Mouse (Mus musculus): ENCODE results near the gene Rfx1. TPM values are rescaled to one million over a fixed set of nuclear protein-coding genes. Genes with fewer than 3 reads are reported as not detected.
A peak's percentile ranks its signal among the peaks of the same experiment; 100 is the strongest.

Gene Rfx1
- 11.0 and 11.5 TPM in 2 replicates for polyA plus RNA-seq (2014; fragmentation: Nextera tagmentation; extraction: Ambion mirVana)

- Histone ChIP-seq H3K9ac (peak within 1 kb of the TSS; percentile 86), H3K9me3 (ENCODE audit: control insufficient read depth, low read length) (no peaks in the 10 kb centered on the region), H3K4me3 (replicated peaks; ENCODE audit: low read length) (peak within 1 kb of the TSS; percentile 92), H3K4me2 (replicated peaks) (peak within 1 kb of the TSS; percentile 77), H3K27me3 (ENCODE audit: control insufficient read depth, insufficient read depth, low read length) (no peaks in the 10 kb centered on the region), H3K36me3 (replicated peaks; ENCODE audit: control insufficient read depth, insufficient read depth) (no peaks in the 10 kb centered on the region), H3K27ac (peak within 1 kb of the TSS; percentile 98), H3K4me1 (replicated peaks; ENCODE audit: control insufficient read depth, insufficient read depth, low read length) (peaks cover 20% of the 10 kb centered on the region)
- WGBS = under 1% methylated on average over 51 of the region's 51 CpGs
- DNase-seq (ENCODE audit: low spot score) (peak; percentile 98), ATAC-seq (ENCODE audit: low FRiP score) (peak; percentile 98)
Measured at GRCm38 (mm10) chr8:84066291-84066930, at the start of gene Rfx1. Rfx1 (plus strand) TSS chr8:84066834.

GRCm38 (mm10) chr8:84019738-84020137 is 46.9 kb upstream of the Rfx1 start:
- Histone ChIP-seq H3K4me1 (replicated peaks; ENCODE audit: control insufficient read depth, insufficient read depth, low read length) (no peaks in the 10 kb centered on the region), H3K4me2 (replicated peaks) (no peak overlapping the region), H3K9me3 (ENCODE audit: control insufficient read depth, low read length) (no peaks in the 10 kb centered on the region), H3K27me3 (ENCODE audit: control insufficient read depth, insufficient read depth, low read length) (peaks cover 13% of the 10 kb centered on the region), H3K27ac (no peak overlapping the region), H3K4me3 (replicated peaks; ENCODE audit: low read length) (no peak overlapping the region), H3K36me3 (replicated peaks; ENCODE audit: control insufficient read depth, insufficient read depth) (no peaks in the 10 kb centered on the region), H3K9ac (no peak overlapping the region)
- 89% methylated on average over 9 of the region's 9 CpGs for WGBS
- ATAC-seq (ENCODE audit: low FRiP score) (no peak), DNase-seq (ENCODE audit: low spot score) (no peak)

GRCm38 (mm10) chr8:84021096-84021495 is 45.5 kb upstream of the Rfx1 start, which contains the start of gene Palm3:
Palm3 (plus strand) TSS chr8:84021471.
- Histone ChIP-seq H3K9ac (no peak within 1 kb of the TSS), H3K4me1 (replicated peaks; ENCODE audit: control insufficient read depth, insufficient read depth, low read length) (no peaks in the 10 kb centered on the region), H3K27me3 (ENCODE audit: control insufficient read depth, insufficient read depth, low read length) (peaks cover 19% of the 10 kb centered on the region), H3K9me3 (ENCODE audit: control insufficient read depth, low read length) (no peaks in the 10 kb centered on the region), H3K4me3 (replicated peaks; ENCODE audit: low read length) (no peak within 1 kb of the TSS), H3K27ac (no peak within 1 kb of the TSS), H3K4me2 (replicated peaks) (no peak within 1 kb of the TSS), H3K36me3 (replicated peaks; ENCODE audit: control insufficient read depth, insufficient read depth) (no peaks in the 10 kb centered on the region)
- no peak for ATAC-seq (ENCODE audit: low FRiP score)
- no peak for DNase-seq (ENCODE audit: low spot score)
- WGBS = 4% methylated on average over 18 of the region's 18 CpGs

GRCm38 (mm10) chr8:84021569-84021968 is 45.1 kb upstream of the Rfx1 start:
- WGBS = 47% methylated on average over 12 of the region's 12 CpGs
- DNase-seq (ENCODE audit: low spot score) = no peak
- Histone ChIP-seq H3K9ac (no peak overlapping the region), H3K36me3 (replicated peaks; ENCODE audit: control insufficient read depth, insufficient read depth) (no peaks in the 10 kb centered on the region), H3K27me3 (ENCODE audit: control insufficient read depth, insufficient read depth, low read length) (peaks cover 22% of the 10 kb centered on the region), H3K4me3 (replicated peaks; ENCODE audit: low read length) (no peak overlapping the region), H3K9me3 (ENCODE audit: control insufficient read depth, low read length) (no peaks in the 10 kb centered on the region), H3K4me2 (replicated peaks) (no peak overlapping the region), H3K27ac (no peak overlapping the region), H3K4me1 (replicated peaks; ENCODE audit: control insufficient read depth, insufficient read depth, low read length) (no peaks in the 10 kb centered on the region)
- no peak for ATAC-seq (ENCODE audit: low FRiP score)

GRCm38 (mm10) chr8:84023085-84023484 is 43.5 kb upstream of the Rfx1 start:
- no peaks in the 10 kb centered on the region for H3K36me3 ChIP-seq (replicated peaks; ENCODE audit: control insufficient read depth, insufficient read depth)
- H3K4me1 ChIP-seq (replicated peaks; ENCODE audit: control insufficient read depth, insufficient read depth, low read length) = no peaks in the 10 kb centered on the region
- no peak overlapping the region for H3K4me3 ChIP-seq (replicated peaks; ENCODE audit: low read length)
- no peak overlapping the region for H3K9ac ChIP-seq
- 65% methylated on average over 5 of the region's 5 CpGs for WGBS
- no peak overlapping the region for H3K4me2 ChIP-seq (replicated peaks)
- no peaks in the 10 kb centered on the region for H3K9me3 ChIP-seq (ENCODE audit: control insufficient read depth, low read length)
- ATAC-seq (ENCODE audit: low FRiP score) = no peak
- DNase-seq (ENCODE audit: low spot score) = no peak
- peaks cover 33% of the 10 kb centered on the region for H3K27me3 ChIP-seq (ENCODE audit: control insufficient read depth, insufficient read depth, low read length)
- no peak overlapping the region for H3K27ac ChIP-seq

GRCm38 (mm10) chr8:84023631-84024030 is 43.0 kb upstream of the Rfx1 start:
- Histone ChIP-seq H3K9ac (no peak overlapping the region), H3K27ac (no peak overlapping the region), H3K36me3 (replicated peaks; ENCODE audit: control insufficient read depth, insufficient read depth) (no peaks in the 10 kb centered on the region), H3K4me3 (replicated peaks; ENCODE audit: low read length) (no peak overlapping the region), H3K4me2 (replicated peaks) (no peak overlapping the region), H3K9me3 (ENCODE audit: control insufficient read depth, low read length) (no peaks in the 10 kb centered on the region), H3K4me1 (replicated peaks; ENCODE audit: control insufficient read depth, insufficient read depth, low read length) (no peaks in the 10 kb centered on the region), H3K27me3 (ENCODE audit: control insufficient read depth, insufficient read depth, low read length) (peaks cover 38% of the 10 kb centered on the region)
- ATAC-seq (ENCODE audit: low FRiP score) (no peak), DNase-seq (ENCODE audit: low spot score) (no peak)
- 58% methylated on average over 1 of the region's 1 CpGs for WGBS

- H3K4me2 ChIP-seq (replicated peaks) = no peak overlapping the region
- 12% methylated on average over 10 of the region's 10 CpGs for WGBS
- H3K4me3 ChIP-seq (replicated peaks; ENCODE audit: low read length) = no peak overlapping the region
- no peak for ATAC-seq (ENCODE audit: low FRiP score)
- peak; percentile 56 for DNase-seq (ENCODE audit: low spot score)
- peaks cover 38% of the 10 kb centered on the region for H3K27me3 ChIP-seq (ENCODE audit: control insufficient read depth, insufficient read depth, low read length)
- no peak overlapping the region for H3K27ac ChIP-seq
- no peaks in the 10 kb centered on the region for H3K9me3 ChIP-seq (ENCODE audit: control insufficient read depth, low read length)
- no peak overlapping the region for H3K9ac ChIP-seq
- H3K4me1 ChIP-seq (replicated peaks; ENCODE audit: control insufficient read depth, insufficient read depth, low read length) = no peaks in the 10 kb centered on the region
- H3K36me3 ChIP-seq (replicated peaks; ENCODE audit: control insufficient read depth, insufficient read depth) = no peaks in the 10 kb centered on the region
Measured at GRCm38 (mm10) chr8:84024171-84024570, 42.5 kb upstream of the Rfx1 start.

GRCm38 (mm10) chr8:84025863-84026262 is 40.8 kb upstream of the Rfx1 start:
- Histone ChIP-seq H3K27me3 (ENCODE audit: control insufficient read depth, insufficient read depth, low read length) (peaks cover 37% of the 10 kb centered on the region), H3K4me2 (replicated peaks) (peak overlapping the region; percentile 59), H3K4me3 (replicated peaks; ENCODE audit: low read length) (peak overlapping the region; percentile 32), H3K9ac (peak overlapping the region; percentile 49), H3K36me3 (replicated peaks; ENCODE audit: control insufficient read depth, insufficient read depth) (no peaks in the 10 kb centered on the region), H3K4me1 (replicated peaks; ENCODE audit: control insufficient read depth, insufficient read depth, low read length) (no peaks in the 10 kb centered on the region), H3K27ac (no peak overlapping the region), H3K9me3 (ENCODE audit: control insufficient read depth, low read length) (no peaks in the 10 kb centered on the region)
- ATAC-seq (ENCODE audit: low FRiP score) = peak; percentile 76
- WGBS = 1% methylated on average over 41 of the region's 41 CpGs
- peak; percentile 38 for DNase-seq (ENCODE audit: low spot score)

- no peak for ATAC-seq (ENCODE audit: low FRiP score)
- peaks cover 29% of the 10 kb centered on the region for H3K27me3 ChIP-seq (ENCODE audit: control insufficient read depth, insufficient read depth, low read length)
- no peak overlapping the region for H3K9ac ChIP-seq
- H3K4me3 ChIP-seq (replicated peaks; ENCODE audit: low read length) = no peak overlapping the region
- DNase-seq (ENCODE audit: low spot score) = no peak
- H3K9me3 ChIP-seq (ENCODE audit: control insufficient read depth, low read length) = no peaks in the 10 kb centered on the region
- H3K4me1 ChIP-seq (replicated peaks; ENCODE audit: control insufficient read depth, insufficient read depth, low read length) = no peaks in the 10 kb centered on the region
- 0 out of 2 replicates have a peak overlapping the region, but pooled peaks have one; percentile 59 for H3K4me2 ChIP-seq (replicated peaks)
- WGBS = 13% methylated on average over 10 of the region's 10 CpGs
- no peak overlapping the region for H3K27ac ChIP-seq
- H3K36me3 ChIP-seq (replicated peaks; ENCODE audit: control insufficient read depth, insufficient read depth) = no peaks in the 10 kb centered on the region
Measured at GRCm38 (mm10) chr8:84027449-84027848, 39.2 kb upstream of the Rfx1 start.
